Mouse (Mus musculus) testis, postnatal 10 days (tissue): ENCODE data around the gene Banp.
A peak's percentile ranks its signal among the peaks of the same experiment; 100 is the strongest.

ENCODE experiments used
- DNase-seq: peaks from one replicate; pipeline ENCODE4 v3.0.0; 2021; ENCODE audit warnings: low spot score

Gene Banp

DNA sequence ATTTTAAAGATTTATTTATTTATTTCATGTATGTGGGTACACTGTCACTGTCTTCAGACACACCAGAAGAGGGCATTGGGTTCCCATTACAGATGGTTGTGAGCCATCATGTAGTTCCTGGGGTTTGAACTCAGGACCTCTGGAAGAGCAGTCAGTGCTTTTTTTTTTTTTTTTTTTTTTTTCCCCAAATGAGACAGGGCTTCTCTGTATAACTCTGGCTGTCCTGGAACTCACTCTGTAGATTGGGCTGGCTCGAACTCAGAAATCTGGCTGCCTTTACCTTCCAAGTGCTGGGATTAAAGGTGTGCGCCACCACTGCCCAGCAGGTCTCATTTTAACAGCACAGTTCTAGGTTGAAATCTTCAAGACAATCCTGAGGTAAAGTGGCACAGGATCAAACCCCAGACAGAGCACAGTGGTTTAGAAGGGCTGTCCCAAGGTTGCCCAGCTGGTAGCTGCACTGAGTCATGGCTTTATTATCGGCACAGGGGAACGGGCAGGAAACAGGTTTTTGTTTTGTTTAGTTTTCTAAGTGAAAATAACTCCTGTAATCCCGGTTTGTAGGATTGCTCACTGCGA is at the start of gene Banp:
Gene Banp (plus strand): TSS at position 529 of the 579 bp plus-strand sequence.
- no peak for DNase-seq

DNA sequence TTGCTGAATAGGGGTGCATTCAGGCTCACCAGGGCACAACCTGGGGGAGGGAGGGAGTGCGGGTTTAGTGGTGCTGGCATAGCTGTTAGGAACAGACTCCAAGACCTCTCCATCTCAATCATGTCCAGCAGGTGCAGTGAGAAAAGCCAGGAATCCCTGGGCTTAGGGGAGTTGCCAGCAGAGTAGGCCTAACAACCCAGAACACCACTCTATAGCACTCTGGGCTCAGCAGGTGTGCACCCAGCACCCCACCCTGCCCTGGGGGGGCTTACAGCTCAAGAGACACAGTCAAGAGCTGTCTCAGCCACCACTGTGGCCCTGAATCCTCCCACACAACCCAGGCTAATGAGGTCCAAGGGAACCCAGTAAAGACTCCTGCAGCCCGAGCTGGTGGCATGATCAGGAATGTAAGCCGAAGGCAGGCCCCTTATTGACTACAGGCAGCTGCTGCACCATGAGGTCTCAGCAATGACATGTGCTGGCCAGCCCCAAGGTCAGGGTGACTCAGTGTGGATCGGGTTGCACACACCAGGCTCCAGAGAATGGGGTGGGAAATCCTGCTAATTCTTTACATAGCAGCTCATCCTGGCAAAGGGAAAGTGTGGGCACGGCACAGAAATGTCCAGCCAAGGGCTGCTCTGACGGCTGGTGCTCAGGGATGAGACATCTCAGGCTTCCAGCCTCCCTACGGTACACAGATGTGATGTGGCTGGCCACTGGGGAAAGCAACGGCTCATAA is 47.9 kb upstream of the Banp start:
- no peak for DNase-seq

- no peak for DNase-seq
Observed at GRCm38 (mm10) chr8:121903977-121904376, 45.6 kb upstream of the Banp start.

- DNase-seq, result no peak
Observed at GRCm38 (mm10) chr8:121904999-121905398, 44.6 kb upstream of the Banp start.

DNA sequence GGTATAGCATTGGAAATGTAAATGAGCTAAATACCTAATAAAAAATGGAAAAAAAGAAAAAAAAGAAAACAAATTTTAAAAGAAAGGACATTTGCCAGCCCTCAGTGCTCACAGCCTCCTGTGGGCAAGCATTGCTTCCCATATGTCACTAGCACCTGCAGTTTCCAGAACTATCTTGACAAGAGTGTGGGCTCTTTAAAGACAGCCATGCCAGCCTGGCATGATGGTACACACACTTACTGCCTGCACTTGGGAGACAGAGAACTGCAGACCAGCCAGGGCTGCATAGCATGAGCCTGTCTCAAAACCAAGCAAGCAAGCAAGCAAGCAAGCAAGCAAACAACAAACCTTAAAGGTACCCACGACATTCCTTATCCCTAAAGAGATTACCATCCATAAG is 44.1 kb upstream of the Banp start:
- DNase-seq, result no peak

DNA sequence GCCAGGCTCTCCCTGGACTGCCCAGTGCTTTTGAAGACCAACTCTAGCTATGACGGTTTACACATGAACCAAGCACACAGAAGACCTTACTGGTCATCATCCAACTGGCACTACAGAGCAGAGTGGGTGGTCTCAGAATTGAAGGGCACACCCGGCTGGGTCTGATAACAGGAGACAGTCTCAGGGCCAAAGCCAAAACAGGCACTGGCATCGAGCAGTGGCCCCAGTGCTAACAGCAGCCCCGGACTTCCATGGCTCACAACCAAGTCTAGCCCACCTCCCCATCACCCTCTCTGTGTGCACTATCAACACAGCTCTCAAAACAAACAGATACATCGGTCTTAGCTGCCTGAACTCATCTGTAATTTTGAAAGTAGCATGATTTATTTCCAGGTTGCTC is 43.7 kb upstream of the Banp start:
- no peak for DNase-seq

DNA sequence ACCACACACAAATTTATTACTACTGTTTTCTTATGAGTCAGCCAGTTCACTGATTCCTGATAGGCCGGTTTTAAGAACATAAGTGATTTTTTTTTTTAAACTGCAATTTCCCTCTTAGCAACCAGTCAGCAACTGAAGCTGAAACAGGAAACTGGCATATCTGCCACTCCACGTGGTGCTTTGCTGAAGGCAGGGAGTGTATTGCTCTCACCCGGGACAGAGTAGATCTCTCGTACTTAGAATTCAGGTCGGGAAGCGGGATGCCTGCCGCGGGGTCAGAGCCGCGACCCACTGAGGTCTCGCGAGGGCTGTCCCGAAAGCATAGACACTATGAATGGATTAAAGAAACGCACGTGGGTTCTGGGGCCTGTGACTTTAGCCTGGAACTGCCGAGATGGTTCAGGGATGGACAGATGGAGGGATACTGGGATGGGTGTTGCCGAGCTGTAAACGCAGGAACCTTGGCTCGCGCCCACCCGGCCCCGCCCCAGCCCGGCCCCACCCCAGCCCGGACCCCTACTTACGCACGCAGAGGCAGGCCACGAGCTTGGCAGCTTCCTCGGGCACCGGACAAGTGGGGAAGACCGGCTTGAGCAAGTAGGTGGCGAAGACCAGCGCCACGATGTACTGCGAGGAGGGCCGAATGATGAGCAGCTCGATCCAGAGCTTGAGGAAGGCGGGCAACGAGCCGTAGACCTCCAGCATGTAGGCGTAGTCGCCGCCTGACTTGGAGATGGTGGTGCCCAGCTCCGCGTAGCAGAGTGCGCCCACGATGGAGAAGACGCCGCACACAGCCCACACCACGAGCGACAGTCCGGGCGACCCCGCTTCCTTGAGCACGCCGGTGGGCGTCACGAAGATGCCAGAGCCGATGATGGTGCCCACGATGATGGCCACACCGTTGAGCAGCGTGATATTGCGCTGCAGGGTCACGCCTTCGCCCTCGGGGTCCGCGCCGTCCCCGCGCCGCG is 42.7 kb upstream of the Banp start:
- DNase-seq, result peak; percentile 62

GRCm38 (mm10) chr8:121907587-121908248 is 41.8 kb upstream of the Banp start, which contains the start of gene Slc7a5:
Slc7a5 (minus strand) TSS chr8:121907694.
- peak; percentile 100 for DNase-seq

DNA sequence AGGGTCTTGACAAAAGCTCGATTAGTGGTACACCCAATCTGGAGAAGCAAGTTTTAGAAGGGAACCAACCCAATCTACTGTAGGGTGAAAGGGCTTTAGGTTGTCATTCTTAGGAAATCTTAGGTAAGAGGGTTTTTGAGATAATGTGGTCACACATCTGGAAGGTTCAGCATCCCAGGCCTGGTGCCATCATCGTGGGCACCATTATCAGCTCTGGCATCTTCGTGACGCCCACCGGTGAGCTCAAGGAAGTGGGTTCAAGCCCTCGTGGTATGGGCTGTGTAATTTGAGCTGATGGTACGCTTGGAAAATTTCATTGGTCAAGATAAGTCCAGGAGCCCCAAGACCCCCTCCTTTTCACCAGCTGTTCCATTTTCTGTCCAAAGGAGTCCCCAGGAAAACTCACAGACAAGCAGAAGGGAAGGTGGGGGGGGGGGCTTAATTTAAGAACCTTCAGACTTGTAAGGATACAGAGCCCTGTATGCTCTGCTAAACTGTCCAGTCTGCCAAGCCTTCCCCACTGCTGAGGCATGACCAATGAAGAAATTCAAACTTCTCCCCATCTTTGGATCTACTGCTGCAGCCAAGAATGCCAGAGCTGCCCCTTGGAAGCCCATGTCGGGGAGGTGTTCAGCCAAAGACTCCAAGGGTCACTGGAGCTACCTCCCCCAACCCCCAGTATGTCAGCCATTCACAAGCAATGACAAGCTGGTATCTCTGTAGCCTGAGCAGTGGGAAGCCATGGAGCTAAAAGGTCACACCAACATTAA is 41.0 kb upstream of the Banp start:
- no peak for DNase-seq

DNA sequence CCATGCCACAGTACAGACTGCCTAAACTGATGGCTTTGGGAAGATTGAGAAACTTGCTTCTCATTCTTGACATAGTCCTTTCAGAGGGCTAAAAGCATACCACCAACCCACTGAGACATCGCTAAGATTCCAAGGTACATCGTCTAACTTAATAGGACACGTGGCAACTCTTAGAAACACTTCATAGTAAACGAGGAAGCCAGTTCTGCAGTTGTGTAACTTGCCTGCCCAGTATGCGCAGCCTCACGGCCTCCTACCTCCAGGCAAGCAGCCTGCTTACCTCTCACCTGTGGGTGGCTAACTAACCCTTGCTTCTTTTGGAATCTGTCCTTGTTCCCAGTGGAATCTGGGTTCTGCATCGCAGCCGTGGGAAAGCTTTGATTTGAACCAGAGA is 40.4 kb upstream of the Banp start:
- DNase-seq, result no peak

DNA sequence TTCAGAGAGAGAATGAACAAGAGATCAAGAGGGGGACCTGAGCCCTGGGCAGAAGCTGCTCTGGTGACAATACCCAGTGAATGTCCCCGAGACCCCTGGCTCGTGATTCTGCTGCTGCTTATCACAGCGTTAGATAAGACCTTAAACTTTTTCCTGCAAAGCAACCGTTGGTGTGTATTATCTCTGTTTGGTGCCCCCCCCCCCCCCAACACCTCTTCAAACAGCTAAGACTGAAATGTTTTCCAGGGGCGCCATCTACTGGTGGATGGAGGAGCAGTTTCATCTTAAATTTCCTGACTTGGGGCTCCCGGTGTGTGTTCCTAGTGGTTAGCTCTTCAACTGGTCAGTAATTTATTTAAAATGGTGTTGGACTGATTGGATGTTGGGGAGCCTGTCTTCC is 39.9 kb upstream of the Banp start:
- peak; percentile 89 for DNase-seq

DNA sequence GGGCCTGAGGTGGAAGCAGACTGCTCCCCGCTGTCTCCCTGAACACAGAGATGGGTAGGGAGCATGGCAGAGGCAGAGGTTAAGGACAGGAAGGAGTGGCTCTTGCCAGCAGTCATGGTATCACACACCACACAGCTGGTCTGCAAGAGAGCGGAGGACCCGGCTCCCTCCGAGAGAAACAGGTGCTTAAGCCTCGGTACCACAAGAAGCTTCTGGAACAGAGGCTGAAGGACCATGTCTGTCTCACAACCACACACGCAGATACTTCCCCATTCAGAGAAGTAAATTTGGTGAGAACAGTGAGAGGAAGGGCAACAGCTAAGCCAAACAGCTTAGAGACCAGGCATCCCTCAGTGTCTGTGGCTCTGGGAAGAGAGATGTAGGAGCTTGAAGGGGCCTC is 38.1 kb upstream of the Banp start:
- no peak for DNase-seq

DNA sequence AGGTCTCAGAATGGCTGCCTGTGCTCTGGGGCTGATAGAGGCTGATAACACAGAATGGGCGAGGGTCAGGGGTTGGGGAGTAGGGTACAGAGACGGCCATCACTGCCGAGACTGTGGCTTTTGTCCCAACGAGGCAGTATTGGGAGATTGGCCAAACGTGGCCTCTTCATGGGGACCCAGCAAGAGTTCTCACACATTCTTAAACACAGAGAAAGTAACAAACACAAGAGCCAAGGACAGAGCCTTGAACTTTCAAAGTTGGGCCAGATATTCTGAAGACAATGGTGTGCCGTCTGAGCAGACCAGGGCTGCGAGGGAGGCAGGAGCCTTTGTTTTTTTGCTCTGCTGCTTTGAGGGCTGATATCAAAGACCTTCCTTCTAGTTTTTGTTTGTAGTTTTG is 37.6 kb upstream of the Banp start:
- no peak for DNase-seq

- no peak for DNase-seq
Observed at GRCm38 (mm10) chr8:121912831-121913230, 36.7 kb upstream of the Banp start.

DNA sequence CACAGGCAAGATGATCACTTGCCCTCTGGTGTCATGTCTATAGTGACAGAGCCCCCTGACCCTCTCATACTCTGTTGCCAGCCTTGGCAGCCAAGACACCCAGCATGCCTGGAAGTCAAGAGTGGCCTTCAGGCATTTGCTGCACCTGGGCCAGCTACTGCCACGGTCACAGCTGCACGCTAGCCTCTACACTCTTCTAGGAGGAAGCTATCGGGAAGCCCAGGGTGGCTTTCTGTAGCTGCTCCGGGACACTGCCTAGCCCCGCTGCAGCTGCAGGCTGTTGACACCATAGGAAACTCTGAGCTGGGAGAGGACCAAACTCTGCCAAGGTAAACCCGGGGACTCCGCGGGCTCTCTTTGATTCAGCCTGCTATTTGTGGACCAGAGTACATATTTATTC is 36.2 kb upstream of the Banp start:
- no peak for DNase-seq

DNA sequence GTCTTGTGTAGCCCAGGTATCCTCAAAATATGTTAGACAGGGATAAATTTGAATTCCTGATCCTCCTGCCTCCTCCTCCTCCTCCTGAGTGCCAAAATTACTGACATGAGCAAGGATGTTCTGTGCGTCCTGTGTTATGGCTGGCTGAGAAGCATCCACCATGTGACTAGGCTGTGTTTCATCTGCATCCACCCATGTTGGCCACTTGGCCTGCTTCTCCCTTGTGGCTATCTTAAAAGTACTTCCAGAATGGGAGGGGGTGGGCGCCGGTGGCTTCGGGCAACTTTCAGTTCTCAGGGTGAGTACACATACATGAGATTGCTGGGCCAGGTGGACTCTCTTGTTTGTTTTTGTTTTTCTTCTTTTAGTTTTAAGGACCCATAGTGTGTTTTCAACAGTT is 30.4 kb upstream of the Banp start:
- no peak for DNase-seq

DNA sequence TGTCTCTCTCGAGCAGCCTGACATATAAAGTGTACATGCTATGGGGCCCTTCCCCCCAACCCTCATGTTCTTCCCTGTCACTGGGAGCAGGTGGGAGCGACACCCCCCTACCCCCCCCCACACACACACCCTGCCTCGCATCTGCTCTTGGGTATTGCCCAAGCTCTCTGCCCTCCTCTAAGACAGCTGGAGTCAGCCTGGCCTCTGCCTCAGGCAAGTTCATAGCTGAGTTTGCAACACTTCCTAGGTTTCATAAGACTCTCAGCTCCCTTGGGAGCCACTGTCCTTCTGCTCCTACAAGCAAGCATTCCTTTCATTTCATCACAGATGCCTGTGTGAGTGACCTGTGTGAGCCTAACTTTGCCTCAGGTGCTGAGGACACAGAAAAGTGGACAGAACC is 29.8 kb upstream of the Banp start:
- DNase-seq, result no peak

DNA sequence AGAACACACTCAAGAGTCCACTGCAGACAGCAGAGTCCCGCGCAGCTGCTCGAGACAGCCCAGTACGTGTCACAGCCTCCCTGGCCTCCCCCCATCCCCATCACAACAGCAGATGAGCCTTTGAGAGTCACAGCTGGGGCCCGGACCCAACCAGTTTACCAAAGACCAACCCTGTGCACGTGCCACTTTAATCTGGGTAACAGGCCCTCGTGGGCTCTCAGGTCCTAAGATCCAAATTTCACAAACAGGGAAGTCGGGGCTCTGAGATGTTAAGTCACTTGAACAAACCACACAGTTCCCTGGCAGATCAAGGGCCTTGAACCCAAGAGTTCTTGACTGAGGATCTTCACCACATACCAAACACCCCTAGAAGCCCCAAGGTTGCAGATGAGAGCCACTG is 28.0 kb upstream of the Banp start:
- DNase-seq, result no peak

- DNase-seq, result peak; percentile 88
Observed at GRCm38 (mm10) chr8:121922101-121922500, 27.4 kb upstream of the Banp start.

GRCm38 (mm10) chr8:121924681-121925080 is 24.9 kb upstream of the Banp start:
- no peak for DNase-seq

DNA sequence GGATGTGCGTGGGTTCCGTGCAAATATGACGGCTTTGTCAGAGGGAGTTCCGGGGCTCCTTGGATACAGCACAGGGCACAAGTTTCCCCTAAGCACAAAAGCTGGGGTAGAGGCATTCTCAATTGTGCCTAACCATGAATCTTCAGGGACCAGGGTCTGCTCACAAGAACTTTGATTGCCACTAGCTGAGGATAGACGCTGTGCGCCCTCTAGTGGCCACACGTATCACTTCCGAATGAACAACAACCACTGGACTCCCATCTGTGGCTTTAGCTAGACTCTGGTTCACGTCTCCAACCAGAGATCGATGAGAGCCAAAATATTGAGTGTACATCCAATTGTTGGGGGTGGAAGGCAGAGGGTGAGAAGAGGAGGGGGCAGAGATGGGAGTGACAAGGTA is 23.9 kb upstream of the Banp start:
- DNase-seq, result peak; percentile 92

- DNase-seq, result no peak
Observed at GRCm38 (mm10) chr8:121926266-121926665, 23.3 kb upstream of the Banp start.
